Mouse (Mus musculus): ENCODE data around the gene Elmsan1.
"Not testable (repeated sequence)": the region's sequence is repeated elsewhere in the genome, so short reads cannot be mapped to it uniquely, and the experiment has no call there.

Gene Elmsan1

GRCm38 (mm10) chr12:84218289-84219120 lies at the start of gene Elmsan1:
TSS of gene Elmsan1 (minus strand) at chr12:84218881.
- DNase-seq (ENCODE audit: low spot score in 2 of 2), result peak; percentile 80 to 91

- DNase-seq (ENCODE audit: low spot score in 2 of 2), result no peak
Observed at GRCm38 (mm10) chr12:84267264-84267663, 48.6 kb upstream of the Elmsan1 start.

- no peak for DNase-seq (ENCODE audit: low spot score in 2 of 2)
Observed at GRCm38 (mm10) chr12:84260363-84260762, 41.7 kb upstream of the Elmsan1 start.

GRCm38 (mm10) chr12:84254886-84255285 lies 36.2 kb upstream of the Elmsan1 start:
- DNase-seq (ENCODE audit: low spot score in 2 of 2), result no peak

- DNase-seq (ENCODE audit: low spot score in 2 of 2), result peak in 1 of 2 experiments; percentile 28
Observed at GRCm38 (mm10) chr12:84252811-84253210, 34.1 kb upstream of the Elmsan1 start.

- DNase-seq (ENCODE audit: low spot score in 2 of 2), result peak; percentile 72 to 83
Observed at GRCm38 (mm10) chr12:84249217-84249616, 30.5 kb upstream of the Elmsan1 start.

- no peak for DNase-seq (ENCODE audit: low spot score in 2 of 2)
Observed at GRCm38 (mm10) chr12:84245683-84246082, 27.0 kb upstream of the Elmsan1 start.

- peak; percentile 46 to 70 for DNase-seq (ENCODE audit: low spot score in 2 of 2)
Observed at GRCm38 (mm10) chr12:84243076-84243770, 24.5 kb upstream of the Elmsan1 start.

GRCm38 (mm10) chr12:84237036-84237435 lies 18.4 kb upstream of the Elmsan1 start:
- not testable (repeated sequence) for DNase-seq (ENCODE audit: low spot score in 2 of 2)

GRCm38 (mm10) chr12:84235981-84236752 lies 17.5 kb upstream of the Elmsan1 start:
- DNase-seq (ENCODE audit: low spot score in 2 of 2), result no peak

GRCm38 (mm10) chr12:84235577-84235976 lies 16.9 kb upstream of the Elmsan1 start:
- no peak for DNase-seq (ENCODE audit: low spot score in 2 of 2)

GRCm38 (mm10) chr12:84233488-84234100 lies 14.9 kb upstream of the Elmsan1 start:
- no peak for DNase-seq (ENCODE audit: low spot score in 2 of 2)

GRCm38 (mm10) chr12:84226117-84226840 lies 7.6 kb upstream of the Elmsan1 start:
- DNase-seq (ENCODE audit: low spot score in 2 of 2), result no peak

GRCm38 (mm10) chr12:84222405-84222961 lies 3.8 kb upstream of the Elmsan1 start:
- DNase-seq (ENCODE audit: low spot score in 2 of 2), result peak; percentile 39 to 73

- no peak for DNase-seq (ENCODE audit: low spot score in 2 of 2)
Observed at GRCm38 (mm10) chr12:84220951-84221891, 2.5 kb upstream of the Elmsan1 start.

GRCm38 (mm10) chr12:84220515-84220914 lies 1.8 kb upstream of the Elmsan1 start:
- no peak for DNase-seq (ENCODE audit: low spot score in 2 of 2)

- DNase-seq (ENCODE audit: low spot score in 2 of 2), result no peak
Observed at GRCm38 (mm10) chr12:84219121-84219561, 460 bp upstream of the Elmsan1 start.

- DNase-seq (ENCODE audit: low spot score in 2 of 2), result peak; percentile 34 to 78
Observed at GRCm38 (mm10) chr12:84217508-84218131, 1.1 kb downstream of the Elmsan1 start.

GRCm38 (mm10) chr12:84217111-84217507 lies 1.6 kb downstream of the Elmsan1 start:
- no peak for DNase-seq (ENCODE audit: low spot score in 2 of 2)
